Mouse (Mus musculus) hindbrain, embryonic 10.5 days (tissue): ENCODE data around the gene Fam131b. TPM values are rescaled to one million over a fixed set of nuclear protein-coding genes. Genes with fewer than 3 reads are reported as not detected.

Experiments used
- DNase-seq: peaks from one replicate; pipeline ENCODE4 v3.0.0-alpha.2; 2017; ENCODE audit warnings: low spot score
- H3K27ac ChIP-seq: fragments of 300-500 bp; sonication (generic); 2 replicates; pipeline ENCODE4 v1.5.1; 2016; ENCODE audit warnings: mild to moderate bottlenecking, moderate library complexity
- H3K27me3 ChIP-seq: fragments of 300-500 bp; sonication (generic); 2 replicates; pipeline ENCODE4 v1.6.1; 2016; ENCODE audit warnings: mild to moderate bottlenecking; ENCODE audit not compliant: poor library complexity, insufficient read depth, severe bottlenecking
- H3K36me3 ChIP-seq: fragments of 300-500 bp; sonication (generic); 2 replicates; pipeline ENCODE4 v1.6.1; 2016; ENCODE audit warnings: mild to moderate bottlenecking, moderate library complexity
- H3K4me1 ChIP-seq: fragments of 300-500 bp; sonication (generic); replicated peaks from 2 replicates; pipeline ENCODE4 v1.6.1; 2016; ENCODE audit warnings: mild to moderate bottlenecking
- H3K4me3 ChIP-seq: fragments of 300-500 bp; sonication (generic); 2 replicates; pipeline ENCODE4 v1.5.1; 2016; ENCODE audit warnings: mild to moderate bottlenecking, moderate library complexity
- H3K9me3 ChIP-seq: fragments of 300-500 bp; sonication (generic); 2 replicates; pipeline ENCODE4 v1.6.1; 2016; ENCODE audit warnings: mild to moderate bottlenecking, moderate library complexity
- WGBS: fragments of 180-500 bp; shearing (Covaris S2); methylation state at CpG from one replicate; pipeline ENCODE4 v1.1.7; 2016; 5-methylcytosine and 5-hydroxymethylcytosine counted together
- polyA plus RNA-seq: library from polyadenylated mRNA; unstranded; fragments of >200 nt; fragmentation: Nextera tagmentation; extraction: Ambion mirVana; gene quantifications from 2 replicates; pipeline ENCODE4 v1.2.1, GENCODE M21; 2016

Fam131b gene
- polyA plus RNA-seq, 1 experiment from 2014 or later, result 2.9 TPM

DNA sequence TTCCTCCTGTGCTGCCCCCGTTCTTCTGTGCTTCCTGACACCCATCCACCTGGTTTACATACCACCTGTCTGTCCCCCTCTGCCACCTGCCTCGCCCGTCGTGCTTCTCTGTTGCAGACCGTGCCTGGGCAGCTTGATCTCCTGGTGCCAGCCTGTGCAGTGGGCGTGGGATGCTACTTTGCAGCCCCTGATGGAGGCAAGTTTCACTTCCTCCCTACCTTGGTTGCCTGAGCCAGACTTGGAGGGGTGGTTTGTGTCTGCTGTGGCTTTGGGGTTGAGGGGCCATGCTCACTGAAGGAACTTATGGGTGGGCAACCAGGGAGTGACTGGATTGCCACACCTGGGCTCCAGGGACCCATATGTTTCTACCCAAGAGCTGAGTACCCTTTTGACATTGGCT lies 31.1 kb downstream of the Fam131b start:
- Histone ChIP-seq H3K9me3 (no peaks in the 10 kb centered on the region), H3K4me3 (no peak overlapping the region), H3K4me1 (no peaks in the 10 kb centered on the region), H3K27ac (no peak overlapping the region), H3K27me3 (no peaks in the 10 kb centered on the region), H3K36me3 (peaks cover 86% of the 10 kb centered on the region)
- no peak for DNase-seq
- 86% methylated on average over 6 of the region's 6 CpGs for WGBS

DNA sequence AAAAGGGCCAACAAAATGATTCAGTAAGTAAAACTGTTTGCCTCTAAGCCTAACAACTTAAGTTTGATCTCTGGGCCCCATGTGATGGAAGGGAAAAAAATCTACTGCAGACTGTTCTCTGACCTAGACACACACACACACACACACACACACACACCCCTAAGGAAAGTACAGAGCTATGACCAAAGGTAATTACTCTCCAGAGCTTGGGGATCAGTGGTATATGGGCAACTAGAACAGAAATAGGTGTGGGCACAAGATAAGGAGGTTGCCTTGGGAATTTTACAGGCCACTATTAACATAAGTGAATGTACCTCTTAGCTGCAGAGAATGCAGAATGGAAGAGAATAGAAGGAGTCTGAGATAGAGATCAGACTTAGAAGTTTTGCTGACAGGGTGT lies 36.9 kb downstream of the Fam131b start:
- H3K4me1 ChIP-seq, result no peaks in the 10 kb centered on the region
- H3K27ac ChIP-seq, result no peak overlapping the region
- peaks cover 78% of the 10 kb centered on the region for H3K36me3 ChIP-seq
- H3K4me3 ChIP-seq, result no peak overlapping the region
- H3K27me3 ChIP-seq, result no peaks in the 10 kb centered on the region
- no peaks in the 10 kb centered on the region for H3K9me3 ChIP-seq
- no peak for DNase-seq

DNA sequence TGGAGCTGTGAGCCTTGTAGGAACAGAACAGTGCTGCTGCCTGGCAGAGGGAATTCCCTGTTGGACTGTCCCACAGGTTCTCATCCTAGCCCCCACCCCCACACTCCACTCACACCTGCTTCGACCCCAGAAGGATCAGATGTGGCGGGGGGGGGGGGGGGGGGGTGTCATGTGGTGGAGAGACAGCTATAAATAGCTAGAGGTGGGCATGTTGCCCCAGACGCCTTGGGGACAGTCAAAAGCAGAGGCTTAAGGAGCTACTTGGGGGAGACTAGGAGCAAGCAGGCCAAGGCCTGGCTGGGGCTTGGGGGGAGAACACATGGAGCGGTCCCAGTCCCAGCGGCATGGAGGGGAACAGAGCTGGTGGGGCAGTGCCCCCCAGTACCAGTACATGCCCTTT lies 38.0 kb downstream of the Fam131b start, which contains the start of gene Clcn1:
Gene Clcn1, plus strand, starts transcription at position 238 of the 400 bp plus-strand sequence.
- no peak within 1 kb of the TSS for H3K27ac ChIP-seq
- no peaks in the 10 kb centered on the region for H3K9me3 ChIP-seq
- WGBS, result 81% methylated on average over 5 of the region's 5 CpGs
- DNase-seq, result no peak
- H3K36me3 ChIP-seq, result peaks cover 78% of the 10 kb centered on the region
- no peaks in the 10 kb centered on the region for H3K27me3 ChIP-seq
- no peak within 1 kb of the TSS for H3K4me3 ChIP-seq
- H3K4me1 ChIP-seq, result no peaks in the 10 kb centered on the region

- DNase-seq, result no peak
- Histone ChIP-seq H3K4me3 (no peak overlapping the region), H3K27me3 (no peaks in the 10 kb centered on the region), H3K36me3 (peaks cover 91% of the 10 kb centered on the region), H3K9me3 (no peaks in the 10 kb centered on the region), H3K27ac (no peak overlapping the region), H3K4me1 (no peaks in the 10 kb centered on the region)
- WGBS, result 81% methylated on average over 5 of the region's 5 CpGs
Observed at GRCm38 (mm10) chr6:42282865-42283528, 41.4 kb downstream of the Fam131b start.

DNA sequence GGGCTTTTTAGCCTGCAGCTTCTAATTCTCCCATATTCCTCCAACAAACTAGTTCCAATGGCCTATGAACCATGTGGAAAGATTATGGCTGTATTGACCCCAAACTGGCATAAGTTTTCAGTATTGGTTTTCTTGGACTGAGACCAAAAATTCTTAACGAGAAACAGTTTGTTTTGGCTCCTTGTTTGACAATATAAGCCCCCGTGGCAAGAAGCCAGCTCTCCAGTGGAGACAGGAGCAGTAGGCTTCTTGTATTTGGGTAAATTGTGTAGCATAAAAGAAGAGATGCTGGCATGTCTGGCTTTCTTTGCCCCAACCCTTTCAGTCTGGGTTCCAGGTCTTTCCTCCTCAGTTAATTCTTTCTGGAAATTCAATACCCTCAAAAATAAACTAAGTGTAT lies 48.3 kb downstream of the Fam131b start:
- WGBS, result 84% methylated on average over 2 of the region's 2 CpGs
- no peak for DNase-seq
- no peak overlapping the region for H3K4me3 ChIP-seq
- H3K27me3 ChIP-seq, result no peaks in the 10 kb centered on the region
- peaks cover 100% of the 10 kb centered on the region for H3K36me3 ChIP-seq
- H3K9me3 ChIP-seq, result no peaks in the 10 kb centered on the region
- H3K4me1 ChIP-seq, result no peaks in the 10 kb centered on the region
- no peak overlapping the region for H3K27ac ChIP-seq

DNA sequence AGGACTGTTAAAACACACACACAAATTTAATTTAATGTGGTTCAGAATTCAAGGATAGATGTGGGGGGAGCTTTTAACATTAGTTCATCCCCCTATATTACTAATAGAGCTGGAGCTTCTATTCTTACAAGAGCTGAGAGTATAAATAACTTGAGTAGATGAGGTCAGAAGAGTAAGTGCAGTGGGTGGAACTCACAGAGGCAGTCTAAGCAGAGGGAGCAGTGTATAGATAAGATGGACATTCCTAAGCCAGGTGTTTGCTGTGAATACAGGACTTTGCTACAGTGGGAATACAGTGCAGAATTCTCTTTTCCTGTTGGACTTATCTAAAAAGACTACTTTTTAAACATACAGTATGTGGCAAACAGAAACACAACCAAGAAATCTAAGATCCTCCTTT lies 53.6 kb downstream of the Fam131b start:
- DNase-seq, result no peak

GRCm38 (mm10) chr6:42265391-42266330 lies 58.8 kb downstream of the Fam131b start:
- Histone ChIP-seq H3K27me3 (0 out of 2 replicates have a peak, but pooled peaks cover 5% of the 10 kb centered on the region), H3K9me3 (no peaks in the 10 kb centered on the region), H3K4me3 (peak overlapping the region; percentile 78), H3K27ac (peak overlapping the region; percentile 97), H3K36me3 (peaks cover 37% of the 10 kb centered on the region), H3K4me1 (peaks cover 8% of the 10 kb centered on the region)
- peak; percentile 14 for DNase-seq
- WGBS, result under 1% methylated on average over 21 of the region's 21 CpGs

More for the DNA sequence above, 53.6 kb downstream of the Fam131b start:
- Histone ChIP-seq H3K9me3 (no peaks in the 10 kb centered on the region), H3K36me3 (peaks cover 88% of the 10 kb centered on the region), H3K27me3 (no peaks in the 10 kb centered on the region), H3K4me3 (no peak overlapping the region), H3K4me1 (peaks cover 8% of the 10 kb centered on the region), H3K27ac (no peak overlapping the region)

Other genes with a start within 250 kb of the Fam131b start
- not detected in 2 replicates for gene Tas2r139, start 183.7 kb downstream of the Fam131b start, polyA plus RNA-seq
- not detected in 2 replicates for gene Tas2r144, start 109.3 kb downstream of the Fam131b start, polyA plus RNA-seq
- 16.5 and 17.7 TPM in 2 replicates for gene Gstk1, start 78.7 kb downstream of the Fam131b start, polyA plus RNA-seq
- gene Tmem139, start 62.7 kb downstream of the Fam131b start, polyA plus RNA-seq, result 0.48 and 0.75 TPM in 2 replicates
- gene Casp2, start 59.7 kb downstream of the Fam131b start, polyA plus RNA-seq, result 67.7 and 81.2 TPM in 2 replicates
- gene Clcn1, start 38.0 kb downstream of the Fam131b start, polyA plus RNA-seq, result 0.94 and 1.1 TPM in 2 replicates
- 86.0 and 103 TPM in 2 replicates for gene Zyx, start 25.0 kb upstream of the Fam131b start, polyA plus RNA-seq
- 1.8 and 3.1 TPM in 2 replicates for gene Epha1, start 48.6 kb upstream of the Fam131b start, polyA plus RNA-seq
- gene Tas2r143, start 75.6 kb upstream of the Fam131b start, polyA plus RNA-seq, result not detected in 2 replicates
- gene Tas2r135, start 80.8 kb upstream of the Fam131b start, polyA plus RNA-seq, result not detected in 2 replicates
- gene Tas2r126, start 109.9 kb upstream of the Fam131b start, polyA plus RNA-seq, result not detected in 2 replicates
- gene Olfr458, start 140.6 kb upstream of the Fam131b start, polyA plus RNA-seq, result not detected in 2 replicates
- not detected in 2 replicates for gene Olfr457, start 151.7 kb upstream of the Fam131b start, polyA plus RNA-seq
- not detected in 2 replicates for gene Olfr456, start 162.6 kb upstream of the Fam131b start, polyA plus RNA-seq
- gene Olfr455, start 222.9 kb upstream of the Fam131b start, polyA plus RNA-seq, result not detected in 2 replicates